Mouse (Mus musculus): ENCODE data around the gene Brwd1. TPM values are rescaled to one million over a fixed set of nuclear protein-coding genes. Genes with fewer than 3 reads are reported as not detected.
"Not testable (repeated sequence)": the region's sequence is repeated elsewhere in the genome, so short reads cannot be mapped to it uniquely, and the experiment has no call there.

Brwd1 gene
- total and polyA plus RNA-seq, 2 experiments from 2014 or later = 145 to 196 TPM

GRCm38 (mm10) chr16:95999291-95999690, 83.0 kb downstream of the Brwd1 start:
- 86% methylated on average over 5 of the region's 5 CpGs for WGBS
- Histone ChIP-seq H3K36me3 (ENCODE audit: insufficient read depth) (peaks cover 57% of the 10 kb centered on the region), H3K27me3 (ENCODE audit: insufficient read depth, low read length) (no peaks in the 10 kb centered on the region), H3K27ac (ENCODE audit: low read depth, low read length) (no peak overlapping the region), H3K4me2 (ENCODE audit: low read depth) (no peak overlapping the region), H3K4me3 (ENCODE audit: low read depth, low read length) (no peak overlapping the region), H3K4me1 (ENCODE audit: insufficient read depth) (no peaks in the 10 kb centered on the region), H3K9me3 (ENCODE audit: low read length) (no peaks in the 10 kb centered on the region), H3K9ac (no peak overlapping the region)
- ATAC-seq (no peak), DNase-seq (no peak)
- TF ChIP-seq CTCF (IDR thresholded peaks at IDR 0.05; ENCODE audit: low read depth) = no peak

DNA sequence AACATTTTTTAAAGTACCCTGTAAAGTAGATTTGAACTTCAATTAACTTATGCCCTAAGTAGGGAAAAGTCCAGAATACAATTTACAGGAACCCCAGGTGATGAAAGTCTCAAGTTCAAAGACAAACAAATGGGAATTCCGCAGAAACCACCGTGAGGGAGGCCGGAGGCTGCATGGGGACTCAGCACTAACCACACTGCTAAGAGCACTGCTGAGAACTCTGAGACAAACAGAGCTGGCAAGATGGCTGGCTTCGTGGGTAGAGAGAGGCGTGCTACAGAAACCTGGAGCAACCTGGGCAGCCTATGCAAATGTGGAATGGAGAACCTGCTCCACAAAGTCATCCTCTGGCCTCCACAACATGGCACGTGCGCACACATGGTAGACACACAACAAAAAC, 86.2 kb downstream of the Brwd1 start:
- Histone ChIP-seq H3K4me2 (ENCODE audit: low read depth) (no peak overlapping the region), H3K27me3 (ENCODE audit: insufficient read depth, low read length) (no peaks in the 10 kb centered on the region), H3K4me1 (ENCODE audit: insufficient read depth) (peaks cover 7% of the 10 kb centered on the region; the same call in 1 of the 2 replicates), H3K9me3 (ENCODE audit: low read length) (no peaks in the 10 kb centered on the region), H3K9ac (no peak overlapping the region), H3K27ac (ENCODE audit: low read depth, low read length) (no peak overlapping the region), H3K36me3 (ENCODE audit: insufficient read depth) (peaks cover 52% of the 10 kb centered on the region), H3K4me3 (ENCODE audit: low read depth, low read length) (no peak overlapping the region)
- ATAC-seq (no peak), DNase-seq (no peak)
- WGBS = 88% methylated on average over 7 of the region's 7 CpGs
- TF ChIP-seq CTCF (IDR thresholded peaks at IDR 0.05; ENCODE audit: low read depth) = no peak

GRCm38 (mm10) chr16:95994576-95994975, 87.8 kb downstream of the Brwd1 start:
- H3K4me3 ChIP-seq (ENCODE audit: low read depth, low read length); H3K9ac ChIP-seq; H3K27me3 ChIP-seq (ENCODE audit: insufficient read depth, low read length); H3K27ac ChIP-seq (ENCODE audit: low read depth, low read length); DNase-seq; H3K4me2 ChIP-seq (ENCODE audit: low read depth); ATAC-seq; H3K9me3 ChIP-seq (ENCODE audit: low read length): not testable (repeated sequence)
- WGBS = 95% methylated on average over 4 of the region's 4 CpGs
- Histone ChIP-seq H3K4me1 (ENCODE audit: insufficient read depth) (peaks cover 12% of the 10 kb centered on the region; the same call in 1 of the 2 replicates), H3K36me3 (ENCODE audit: insufficient read depth) (peaks cover 39% of the 10 kb centered on the region)

- Histone ChIP-seq H3K4me1 (ENCODE audit: insufficient read depth) (peaks cover 12% of the 10 kb centered on the region; the same call in 1 of the 2 replicates), H3K4me2 (ENCODE audit: low read depth) (no peak overlapping the region), H3K36me3 (ENCODE audit: insufficient read depth) (peaks cover 32% of the 10 kb centered on the region), H3K9ac (no peak overlapping the region), H3K4me3 (ENCODE audit: low read depth, low read length) (no peak overlapping the region), H3K27me3 (ENCODE audit: insufficient read depth, low read length) (no peaks in the 10 kb centered on the region), H3K9me3 (ENCODE audit: low read length) (no peaks in the 10 kb centered on the region), H3K27ac (ENCODE audit: low read depth, low read length) (no peak overlapping the region)
- no peak for TF ChIP-seq CTCF (IDR thresholded peaks at IDR 0.05; ENCODE audit: low read depth)
- DNase-seq = no peak
- 82% methylated on average over 5 of the region's 5 CpGs for WGBS
- ATAC-seq = no peak
Measured at GRCm38 (mm10) chr16:95992596-95992995, 89.7 kb downstream of the Brwd1 start.

GRCm38 (mm10) chr16:95991122-95991900, 91.0 kb downstream of the Brwd1 start:
- H3K27me3 ChIP-seq (ENCODE audit: insufficient read depth, low read length) = no peaks in the 10 kb centered on the region
- TF ChIP-seq CTCF (IDR thresholded peaks at IDR 0.05; ENCODE audit: low read depth) = 0 out of 2 replicates have a peak, but pooled peaks have one; percentile 11
- H3K4me3 ChIP-seq (ENCODE audit: low read depth, low read length) = peak overlapping the region; percentile 66
- ATAC-seq (no peak), DNase-seq (no peak)
- peak overlapping the region; percentile 69 for H3K4me2 ChIP-seq (ENCODE audit: low read depth)
- peaks cover 12% of the 10 kb centered on the region; the same call in 1 of the 2 replicates for H3K4me1 ChIP-seq (ENCODE audit: insufficient read depth)
- peak overlapping the region; percentile 72 for H3K9ac ChIP-seq
- WGBS = 9% methylated on average over 10 of the region's 10 CpGs
- peaks cover 21% of the 10 kb centered on the region for H3K36me3 ChIP-seq (ENCODE audit: insufficient read depth)
- H3K27ac ChIP-seq (ENCODE audit: low read depth, low read length) = peak overlapping the region; percentile 85
- no peaks in the 10 kb centered on the region for H3K9me3 ChIP-seq (ENCODE audit: low read length)

DNA sequence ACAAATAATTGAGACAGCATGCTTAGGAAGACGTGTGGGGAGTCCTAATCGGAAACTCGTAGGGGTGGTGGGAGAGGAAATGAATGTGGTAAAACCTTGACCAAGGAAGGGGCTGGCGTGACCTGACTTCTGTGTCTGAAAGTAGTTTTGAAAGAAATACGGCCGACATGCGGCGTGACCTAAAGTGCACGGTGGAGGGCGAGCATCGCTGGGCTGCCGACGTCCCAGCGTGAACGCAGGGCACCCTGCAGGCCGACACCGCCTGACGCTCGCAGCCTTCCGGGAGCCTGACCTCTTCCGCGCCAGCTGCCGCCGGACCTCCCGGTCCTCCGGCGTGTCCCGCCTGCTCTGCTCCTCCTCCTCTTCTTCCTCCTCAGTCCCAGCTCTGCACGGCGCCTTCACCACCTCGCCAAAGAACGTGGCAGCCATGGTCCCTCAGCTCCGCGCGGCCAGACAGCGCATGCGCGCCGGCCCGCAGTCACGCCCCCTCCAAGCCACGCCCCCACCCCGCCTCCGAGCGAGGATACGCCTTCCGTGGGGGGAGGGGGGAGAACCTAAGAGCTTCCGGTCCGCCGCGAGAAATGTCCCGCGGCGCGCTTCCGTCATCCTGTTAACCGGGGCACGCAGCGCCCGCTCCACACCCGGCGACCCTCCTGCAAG, 91.7 kb downstream of the Brwd1 start, which contains the start of gene Psmg1:
TSS of gene Psmg1 (minus strand) at position 499 of the 660 bp plus-strand sequence.
- Histone ChIP-seq H3K27me3 (ENCODE audit: insufficient read depth, low read length) (no peaks in the 10 kb centered on the region), H3K9ac (peak within 1 kb of the TSS; percentile 72), H3K4me1 (ENCODE audit: insufficient read depth) (peaks cover 12% of the 10 kb centered on the region; the same call in 1 of the 2 replicates), H3K4me3 (ENCODE audit: low read depth, low read length) (peak within 1 kb of the TSS; percentile 66), H3K27ac (ENCODE audit: low read depth, low read length) (peak within 1 kb of the TSS; percentile 85), H3K4me2 (ENCODE audit: low read depth) (peak within 1 kb of the TSS; percentile 69), H3K36me3 (ENCODE audit: insufficient read depth) (peaks cover 20% of the 10 kb centered on the region), H3K9me3 (ENCODE audit: low read length) (no peaks in the 10 kb centered on the region)
- WGBS = 2% methylated on average over 62 of the region's 62 CpGs
- DNase-seq (peak; percentile 99), ATAC-seq (peak; percentile 97)
- TF ChIP-seq CTCF (IDR thresholded peaks at IDR 0.05; ENCODE audit: low read depth) = peak; percentile 19; the same call in 1 of the 2 replicates

- Histone ChIP-seq H3K27ac (ENCODE audit: low read depth, low read length) (no peak overlapping the region), H3K9ac (no peak overlapping the region), H3K4me2 (ENCODE audit: low read depth) (no peak overlapping the region), H3K27me3 (ENCODE audit: insufficient read depth, low read length) (no peaks in the 10 kb centered on the region), H3K36me3 (ENCODE audit: insufficient read depth) (peaks cover 30% of the 10 kb centered on the region), H3K9me3 (ENCODE audit: low read length) (no peaks in the 10 kb centered on the region), H3K4me1 (ENCODE audit: insufficient read depth) (peaks cover 2% of the 10 kb centered on the region; the same call in 1 of the 2 replicates), H3K4me3 (ENCODE audit: low read depth, low read length) (no peak overlapping the region)
- TF ChIP-seq CTCF (IDR thresholded peaks at IDR 0.05; ENCODE audit: low read depth) = no peak
- no peak for DNase-seq
- 87% methylated on average over 5 of the region's 5 CpGs for WGBS
- no peak for ATAC-seq
Measured at GRCm38 (mm10) chr16:95984911-95985310, 97.4 kb downstream of the Brwd1 start.

All from forebrain, postnatal 0 days (tissue).